ENCODE assay signal across 22 mouse cellular contexts in genomic region chr17:88516477-88516876, GRCm38 (mm10). TPM values are rescaled to one million over a fixed set of nuclear protein-coding genes. Genes with fewer than 3 reads are reported as not detected.
A peak's percentile ranks its signal among the peaks of the same experiment; 100 is the strongest.
DNase-seq lines count a peak whose midpoint lies in the region; ATAC-seq lines count a peak whose summit lies in the region.
"Had no signal": no experiment of that assay in that cellular context is flagged by ENCODE, and none has a peak within 500 bp of the region (broad histone marks: within the 10 kb centered on the region; RNA-seq: fewer than 3 reads in every experiment).

No protein-coding gene starts in this region.

- no peaks in the 10 kb centered on the region for H3K9me3 ChIP-seq in intestine, embryonic 14.5 days (ENCODE audit: control insufficient read depth, low read length)
- H3K9me3 ChIP-seq in intestine, embryonic 15.5 days = no peaks in the 10 kb centered on the region
- H3K9me3 ChIP-seq: embryonic facial prominence, embryonic 15.5 days; forebrain, embryonic 10.5 days; G1E; heart, embryonic 10.5 days; hindbrain, embryonic 13.5 days had no signal

- no peak for ATAC-seq in intestine, embryonic 14.5 days (replicated peaks; ENCODE audit: low FRiP score, low TSS enrichment, low read depth)
- ATAC-seq in intestine, embryonic 15.5 days = no peak
- ATAC-seq in megakaryocyte, adult 5-6 weeks (ENCODE audit: poor library complexity, severe bottlenecking) = peak; percentile 55
- ATAC-seq: forebrain, embryonic 14.5 days had no signal

- no peak overlapping the region for H3K4me3 ChIP-seq in intestine, embryonic 14.5 days (ENCODE audit: low read depth, low read length)
- no peak overlapping the region for H3K4me3 ChIP-seq in intestine, embryonic 15.5 days (replicated peaks)
- H3K4me3 ChIP-seq: embryonic facial prominence, embryonic 15.5 days; erythroblast, embryonic 14.5 days; forebrain, embryonic 10.5 days; gastrocnemius, adult 2 months; heart, embryonic 10.5 days; hindbrain, embryonic 13.5 days had no signal

- 82% methylated on average over 7 of the region's 7 CpGs for WGBS in intestine, embryonic 14.5 days
- WGBS in intestine, embryonic 15.5 days = 75% methylated on average over 7 of the region's 7 CpGs

- no peaks in the 10 kb centered on the region for H3K4me1 ChIP-seq in intestine, embryonic 14.5 days (replicated peaks; ENCODE audit: control insufficient read depth, insufficient read depth, low read length)
- no peaks in the 10 kb centered on the region for H3K4me1 ChIP-seq in intestine, embryonic 15.5 days (replicated peaks)
- H3K4me1 ChIP-seq: embryonic facial prominence, embryonic 15.5 days; forebrain, embryonic 10.5 days; heart, embryonic 10.5 days; hindbrain, embryonic 13.5 days had no signal

- H3K27me3 ChIP-seq in intestine, embryonic 14.5 days (replicated peaks; ENCODE audit: control insufficient read depth, insufficient read depth, low read length) = no peaks in the 10 kb centered on the region
- H3K27me3 ChIP-seq in intestine, embryonic 15.5 days (replicated peaks) = no peaks in the 10 kb centered on the region
- H3K27me3 ChIP-seq: embryonic facial prominence, embryonic 15.5 days had no signal

- H3K27ac ChIP-seq in intestine, embryonic 14.5 days (ENCODE audit: low read depth) = no peak overlapping the region
- H3K27ac ChIP-seq in intestine, embryonic 15.5 days = no peak overlapping the region
- H3K27ac ChIP-seq: embryonic facial prominence, embryonic 15.5 days; forebrain, embryonic 10.5 days; gastrocnemius, adult 2 months; heart, embryonic 10.5 days; hindbrain, embryonic 13.5 days had no signal

- H3K9ac ChIP-seq in intestine, embryonic 14.5 days (ENCODE audit: low read length) = no peak overlapping the region
- H3K9ac ChIP-seq in intestine, embryonic 15.5 days = no peak overlapping the region
- H3K9ac ChIP-seq: embryonic facial prominence, embryonic 15.5 days; hindbrain, embryonic 13.5 days had no signal

- DNase-seq in intestine, embryonic 14.5 days (ENCODE audit: low spot score) = peak; percentile 18
- DNase-seq in NIH3T3 (ENCODE audit: low read depth) = peak; percentile 75
- DNase-seq in right cerebral cortex, postnatal 36 days (ENCODE audit: low spot score in 2 of 2) = no peak
- no peak for DNase-seq in cerebellum, postnatal 14 days
- DNase-seq in layer of hippocampus, adult 11-12 months (ENCODE audit: low spot score) = no peak
- DNase-seq: adrenal gland, postnatal 14 days; cerebellum, adult 18-20 months; cerebellum, adult 9-11 months; embryo, embryonic 11 days; gastrocnemius, adult 2 months; gastrocnemius, postnatal 25 days; heart, adult 18-20 months; heart, postnatal 10 days had no signal

- H3K4me2 ChIP-seq in intestine, embryonic 14.5 days (ENCODE audit: low read length) = no peak overlapping the region
- H3K4me2 ChIP-seq in intestine, embryonic 15.5 days (replicated peaks) = no peak overlapping the region
- H3K4me2 ChIP-seq: embryonic facial prominence, embryonic 15.5 days; hindbrain, embryonic 13.5 days had no signal

- H3K36me3 ChIP-seq in intestine, embryonic 14.5 days (ENCODE audit: control insufficient read depth, insufficient read depth, low read length) = no peaks in the 10 kb centered on the region
- H3K36me3 ChIP-seq in intestine, embryonic 15.5 days = no peaks in the 10 kb centered on the region
- H3K36me3 ChIP-seq: embryonic facial prominence, embryonic 15.5 days; forebrain, embryonic 10.5 days; G1E; heart, embryonic 10.5 days; hindbrain, embryonic 13.5 days had no signal

RNA-seq across cellular contexts. Expression of gene Ppp1r21, which starts 13.4 kb away (rescaled TPM):
- 29.5 and 30.1 TPM in 2 replicates for polyA plus RNA-seq in intestine, embryonic 14.5 days (2014; fragmentation: Nextera tagmentation; extraction: Ambion mirVana)
- 21.4 and 22.4 TPM in 2 replicates for polyA plus RNA-seq in intestine, embryonic 15.5 days (2015; fragmentation: Nextera tagmentation; extraction: Ambion mirVana)
- total RNA-seq in megakaryocyte, adult 5-6 weeks (2015) = 128 and 132 TPM in 2 replicates
- total RNA-seq in megakaryocyte, adult 5-6 weeks (2017) = 126 and 147 TPM in 2 replicates

Comparison
In these comparisons a context has a peak if more than half of its experiments do, and no peak if none do; other contexts are left out.
1. DNase-seq: peak in intestine, embryonic 14.5 days (single experiment) and NIH3T3 (single experiment); none in right cerebral cortex, postnatal 36 days (0 of 2), cerebellum, postnatal 14 days (0 of 2) and layer of hippocampus, adult 11-12 months (single experiment).